Mouse (Mus musculus): Measurements from ENCODE around the gene Cgas.
"Not testable (repeated sequence)": the region's sequence is repeated elsewhere in the genome, so short reads cannot be mapped to it uniquely, and the experiment has no call there.

Cgas gene

GRCm38 (mm10) chr9:78442579-78443392 is at the start of gene Cgas:
Gene Cgas (minus strand): TSS chr9:78443237.
- DNase-seq (ENCODE audit: low spot score in 2 of 2) = peak; percentile 71 to 72

GRCm38 (mm10) chr9:78492254-78492653 is 49.2 kb upstream of the Cgas start:
- DNase-seq (ENCODE audit: low spot score in 2 of 2) = no peak

- no peak for DNase-seq (ENCODE audit: low spot score in 2 of 2)
Observed at GRCm38 (mm10) chr9:78491169-78491568, 48.1 kb upstream of the Cgas start.

GRCm38 (mm10) chr9:78488890-78489420 is 45.9 kb upstream of the Cgas start, which contains the start of gene Eef1a1:
Gene Eef1a1 (minus strand): TSS chr9:78489151.
- peak; percentile 75 to 77 for DNase-seq (ENCODE audit: low spot score in 2 of 2)

- DNase-seq (ENCODE audit: low spot score in 2 of 2) = not testable (repeated sequence)
Observed at GRCm38 (mm10) chr9:78488021-78488420, 45.0 kb upstream of the Cgas start.

GRCm38 (mm10) chr9:78484660-78485059 is 41.6 kb upstream of the Cgas start:
- DNase-seq (ENCODE audit: low spot score in 2 of 2) = no peak

GRCm38 (mm10) chr9:78482386-78482785 is 39.3 kb upstream of the Cgas start:
- no peak for DNase-seq (ENCODE audit: low spot score in 2 of 2)

GRCm38 (mm10) chr9:78481423-78482331 is 38.6 kb upstream of the Cgas start:
- DNase-seq (ENCODE audit: low spot score in 2 of 2) = peak; percentile 93 to 95

GRCm38 (mm10) chr9:78480706-78481358 is 37.8 kb upstream of the Cgas start:
- DNase-seq (ENCODE audit: low spot score in 2 of 2) = peak; percentile 78 to 83

- not testable (repeated sequence) for DNase-seq (ENCODE audit: low spot score in 2 of 2)
Observed at GRCm38 (mm10) chr9:78480227-78480626, 37.2 kb upstream of the Cgas start.

- not testable (repeated sequence) for DNase-seq (ENCODE audit: low spot score in 2 of 2)
Observed at GRCm38 (mm10) chr9:78479308-78479707, 36.3 kb upstream of the Cgas start.

- not testable (repeated sequence) for DNase-seq (ENCODE audit: low spot score in 2 of 2)
Observed at GRCm38 (mm10) chr9:78478009-78478605, 35.1 kb upstream of the Cgas start.

- DNase-seq (ENCODE audit: low spot score in 2 of 2) = peak in 1 of 2 experiments; percentile 17
Observed at GRCm38 (mm10) chr9:78477021-78477551, 34.0 kb upstream of the Cgas start.

GRCm38 (mm10) chr9:78476531-78477020 is 33.5 kb upstream of the Cgas start:
- DNase-seq (ENCODE audit: low spot score in 2 of 2) = no peak

GRCm38 (mm10) chr9:78475873-78476272 is 32.8 kb upstream of the Cgas start:
- no peak for DNase-seq (ENCODE audit: low spot score in 2 of 2)

- DNase-seq (ENCODE audit: low spot score in 2 of 2) = no peak
Observed at GRCm38 (mm10) chr9:78475383-78475780, 32.3 kb upstream of the Cgas start.

GRCm38 (mm10) chr9:78474771-78475382 is 31.8 kb upstream of the Cgas start:
- no peak for DNase-seq (ENCODE audit: low spot score in 2 of 2)

GRCm38 (mm10) chr9:78474270-78474669 is 31.2 kb upstream of the Cgas start:
- DNase-seq (ENCODE audit: low spot score in 2 of 2) = no peak

- DNase-seq (ENCODE audit: low spot score in 2 of 2) = no peak
Observed at GRCm38 (mm10) chr9:78473588-78473987, 30.6 kb upstream of the Cgas start.

- DNase-seq (ENCODE audit: low spot score in 2 of 2) = no peak
Observed at GRCm38 (mm10) chr9:78465725-78466124, 22.7 kb upstream of the Cgas start.

Measured in spleen, postnatal 36 days (tissue).